Mouse (Mus musculus) liver, embryonic 16.5 days (tissue): ENCODE results near the gene Knl1. TPM values are rescaled to one million over a fixed set of nuclear protein-coding genes. Genes with fewer than 3 reads are reported as not detected.

Source experiments
- ATAC-seq: fragments of 200-750 bp; cut with Nextera tagmentation; 2 replicates; pipeline ENCODE4 v1.8.0; 2017; ENCODE audit warnings: low read depth, mild to moderate bottlenecking, moderate number of reproducible peaks, moderate library complexity
- H3K27ac ChIP-seq: fragments of 300-500 bp; sonication (generic); 2 replicates; pipeline ENCODE4 v1.5.1; 2014; ENCODE audit warnings: mild to moderate bottlenecking, low read length
- H3K27me3 ChIP-seq: fragments of 300-500 bp; sonication (generic); 2 replicates; pipeline ENCODE4 v1.6.1; 2014; ENCODE audit warnings: low read depth, low read length, mixed read lengths; ENCODE audit not compliant: control insufficient read depth, insufficient read depth
- H3K36me3 ChIP-seq: fragments of 300-500 bp; sonication (generic); 2 replicates; pipeline ENCODE4 v1.6.1; 2014; ENCODE audit warnings: mild to moderate bottlenecking; ENCODE audit not compliant: control insufficient read depth, insufficient read depth
- H3K4me1 ChIP-seq: fragments of 300-500 bp; sonication (generic); 2 replicates; pipeline ENCODE4 v1.6.1; 2014; ENCODE audit warnings: low read depth, low read length, mixed read lengths; ENCODE audit not compliant: control insufficient read depth
- H3K4me2 ChIP-seq: fragments of 300-500 bp; sonication (generic); 2 replicates; pipeline ENCODE4 v1.6.1; 2014; ENCODE audit warnings: low read depth, low read length, mixed read lengths
- H3K4me3 ChIP-seq: fragments of 300-500 bp; sonication (generic); 2 replicates; pipeline ENCODE4 v1.5.1; 2014; ENCODE audit warnings: low read depth, mild to moderate bottlenecking, low read length
- H3K9ac ChIP-seq: fragments of 300-500 bp; sonication (generic); 2 replicates; pipeline ENCODE4 v1.6.1; 2014; ENCODE audit warnings: low read depth, low read length
- H3K9me3 ChIP-seq: fragments of 300-500 bp; sonication (generic); replicated peaks from 2 replicates; pipeline ENCODE4 v1.6.1; 2016; ENCODE audit warnings: low read length; ENCODE audit not compliant: control insufficient read depth
- WGBS: fragments of 180-500 bp; shearing (Covaris S2); extraction: QIAGEN DNeasy Blood & Tissue Kit; methylation state at CpG from one replicate; pipeline ENCODE4 v1.1.7; 2014; ENCODE audit not compliant: insufficient replicate concordance; 5-methylcytosine and 5-hydroxymethylcytosine counted together
- polyA plus RNA-seq: library from polyadenylated mRNA; unstranded; fragments of >200 nt; fragmentation: Nextera tagmentation; extraction: Ambion mirVana; gene quantifications from 2 replicates; pipeline ENCODE4 v1.2.1, GENCODE M21; 2015

The Knl1 gene
- polyA plus RNA-seq, 1 experiment from 2014 or later, result 52.2 TPM

DNA sequence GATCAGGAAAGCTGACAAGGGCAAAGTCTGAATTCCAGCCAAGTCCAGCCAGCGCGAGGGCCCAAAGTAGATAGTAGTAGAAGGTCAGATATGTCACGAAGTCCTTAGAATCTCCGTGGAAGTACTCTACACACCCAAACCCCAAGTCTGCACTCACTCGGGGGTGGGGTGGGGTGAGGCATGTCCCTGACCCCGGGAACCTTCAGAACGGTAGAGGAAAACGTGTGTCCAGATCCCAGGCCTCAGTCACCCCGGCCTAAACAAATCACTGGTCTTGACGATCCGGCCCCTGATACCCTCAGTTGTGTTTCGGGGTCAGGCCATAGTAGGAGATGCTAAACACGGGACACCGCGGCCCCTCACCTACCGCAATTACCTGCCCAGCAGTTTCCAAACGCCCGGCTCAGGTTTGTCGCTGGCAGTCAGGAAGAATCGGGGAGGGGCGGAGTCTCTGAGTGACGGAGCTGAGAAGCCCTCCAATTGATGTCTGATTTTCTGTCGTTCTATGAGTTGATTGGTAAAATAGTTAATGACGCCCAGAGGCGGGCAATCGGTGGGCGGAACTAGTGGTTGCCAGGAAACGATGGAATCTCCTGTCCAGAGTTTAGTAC is 17.9 kb upstream of the Knl1 start, which contains the start of gene Ccdc32:
TSS of gene Ccdc32 (minus strand) at position 453 of the 611 bp plus-strand sequence.
- H3K9me3 ChIP-seq, result no peaks in the 10 kb centered on the region
- peak within 1 kb of the TSS; percentile 80 for H3K9ac ChIP-seq
- no peaks in the 10 kb centered on the region for H3K27me3 ChIP-seq
- ATAC-seq, result peak; percentile 86
- peaks cover 39% of the 10 kb centered on the region for H3K4me1 ChIP-seq
- peak within 1 kb of the TSS; percentile 80 for H3K4me3 ChIP-seq
- H3K27ac ChIP-seq, result peak within 1 kb of the TSS; percentile 74
- H3K36me3 ChIP-seq, result no peaks in the 10 kb centered on the region; the same call in 1 of the 2 replicates
- peak within 1 kb of the TSS; percentile 87 for H3K4me2 ChIP-seq
- under 1% methylated on average over 28 of the region's 28 CpGs for WGBS

- Histone ChIP-seq H3K9ac (no peak overlapping the region), H3K4me2 (no peak overlapping the region), H3K9me3 (no peaks in the 10 kb centered on the region), H3K27me3 (no peaks in the 10 kb centered on the region), H3K4me3 (no peak overlapping the region), H3K36me3 (peaks cover 3% of the 10 kb centered on the region; the same call in 1 of the 2 replicates), H3K4me1 (peaks cover 29% of the 10 kb centered on the region), H3K27ac (no peak overlapping the region)
- ATAC-seq, result no peak
- 33% methylated on average over 4 of the region's 4 CpGs for WGBS
Measured at GRCm38 (mm10) chr2:119032191-119032590, 14.7 kb upstream of the Knl1 start.

DNA sequence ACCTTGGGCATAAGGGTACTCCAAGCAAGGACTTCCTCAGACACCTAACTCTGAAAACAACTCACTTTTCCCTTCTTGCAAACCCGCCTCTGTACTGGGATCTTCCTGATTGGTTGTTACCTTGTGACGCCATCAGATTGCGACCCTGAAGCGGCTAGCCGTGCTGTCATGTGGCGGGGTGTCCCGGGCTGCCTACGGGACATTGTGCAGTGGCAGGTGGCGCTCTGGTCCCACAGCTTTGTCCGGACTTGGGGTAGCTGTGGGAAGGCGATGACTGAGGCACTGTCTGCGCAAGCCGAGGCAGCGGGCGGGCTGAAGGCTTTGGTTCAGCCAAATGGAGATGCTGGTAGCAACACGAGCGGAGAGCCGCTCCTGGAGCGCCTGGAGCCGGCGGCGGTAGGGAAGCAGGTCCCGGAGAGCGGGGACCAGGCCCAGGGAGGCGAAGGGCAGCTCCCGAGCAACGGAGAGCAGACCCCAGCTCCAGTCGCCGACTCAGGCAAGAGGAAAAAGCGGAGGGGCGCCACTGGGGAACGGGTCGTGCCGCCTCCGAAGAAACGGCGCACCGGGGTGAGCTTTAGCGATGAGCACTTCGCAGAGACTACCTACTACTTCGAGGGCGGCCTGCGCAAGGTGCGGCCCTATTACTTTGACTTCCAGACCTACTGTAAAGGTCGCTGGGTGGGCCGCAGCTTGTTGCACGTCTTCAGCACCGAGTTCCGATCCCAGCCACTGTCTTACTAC is 12.1 kb upstream of the Knl1 start, which contains the start of gene Rpusd2:
TSS of gene Rpusd2 (plus strand) at position 135 of the 741 bp plus-strand sequence.
- H3K4me3 ChIP-seq, result peak within 1 kb of the TSS; percentile 89
- peaks cover 15% of the 10 kb centered on the region for H3K36me3 ChIP-seq
- peaks cover 11% of the 10 kb centered on the region for H3K4me1 ChIP-seq
- under 1% methylated on average over 49 of the region's 49 CpGs for WGBS
- no peaks in the 10 kb centered on the region for H3K9me3 ChIP-seq
- H3K9ac ChIP-seq, result peak within 1 kb of the TSS; percentile 88
- peak within 1 kb of the TSS; percentile 80 for H3K27ac ChIP-seq
- H3K4me2 ChIP-seq, result peak within 1 kb of the TSS; percentile 89
- H3K27me3 ChIP-seq, result no peaks in the 10 kb centered on the region
- peak; percentile 97 for ATAC-seq

- peak overlapping the region; percentile 89 for H3K4me3 ChIP-seq
- peak overlapping the region; percentile 88 for H3K9ac ChIP-seq
- H3K4me2 ChIP-seq, result peak overlapping the region; percentile 89
- no peak overlapping the region; the same call in 1 of the 2 replicates for H3K27ac ChIP-seq
- H3K9me3 ChIP-seq, result no peaks in the 10 kb centered on the region
- 12% methylated on average over 7 of the region's 7 CpGs for WGBS
- peaks cover 15% of the 10 kb centered on the region for H3K36me3 ChIP-seq
- ATAC-seq, result no peak
- H3K27me3 ChIP-seq, result no peaks in the 10 kb centered on the region
- peaks cover 11% of the 10 kb centered on the region for H3K4me1 ChIP-seq
Measured at GRCm38 (mm10) chr2:119035397-119035745, 11.5 kb upstream of the Knl1 start.

DNA sequence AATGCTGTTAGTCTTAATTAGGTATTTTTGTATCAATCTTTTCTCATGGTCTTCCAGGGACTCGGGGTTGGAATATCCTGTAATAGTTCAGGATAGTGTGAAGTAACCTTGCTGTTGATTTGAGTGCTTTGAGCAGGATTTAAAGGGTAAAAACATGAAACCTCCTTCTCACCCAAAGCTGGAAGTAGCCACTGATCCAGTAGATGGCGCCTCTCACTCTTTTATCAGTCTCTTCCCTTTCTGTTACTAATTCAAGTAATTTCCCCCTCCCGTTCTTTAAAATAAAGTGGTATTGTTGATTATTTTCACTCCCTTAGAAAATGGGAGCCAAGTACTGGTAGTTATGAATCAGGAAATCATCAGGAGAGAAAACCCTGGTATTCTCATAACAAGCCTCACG is 6.0 kb upstream of the Knl1 start:
- no peak overlapping the region for H3K27ac ChIP-seq

DNA sequence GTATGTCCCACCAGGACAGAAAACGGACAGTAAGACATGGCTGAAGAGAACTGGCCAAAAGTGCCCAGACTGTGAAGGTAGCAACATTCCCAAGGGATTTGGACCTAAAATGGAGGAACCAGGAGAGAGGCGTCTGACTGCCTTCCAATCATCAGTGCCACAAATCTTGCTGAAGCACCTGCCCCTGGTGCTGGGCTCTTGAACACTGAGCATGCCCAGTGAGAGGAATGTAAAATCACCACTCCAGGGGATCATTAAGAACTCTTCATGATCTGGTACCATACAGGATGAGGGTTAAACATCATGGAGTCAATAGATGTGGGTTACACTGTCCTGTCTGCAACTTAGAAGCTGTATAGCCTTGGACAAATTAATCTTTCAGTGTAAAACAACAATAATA is 1.8 kb upstream of the Knl1 start:
- no peak overlapping the region for H3K4me3 ChIP-seq
- peaks cover 3% of the 10 kb centered on the region for H3K4me1 ChIP-seq
- H3K27me3 ChIP-seq, result no peaks in the 10 kb centered on the region
- no peak overlapping the region for H3K4me2 ChIP-seq
- ATAC-seq, result no peak
- H3K9ac ChIP-seq, result no peak overlapping the region
- H3K9me3 ChIP-seq, result no peaks in the 10 kb centered on the region
- H3K27ac ChIP-seq, result no peak overlapping the region
- WGBS, result 69% methylated on average over 2 of the region's 2 CpGs
- H3K36me3 ChIP-seq, result no peaks in the 10 kb centered on the region

More for the DNA sequence above, 6.0 kb upstream of the Knl1 start:
- Histone ChIP-seq H3K9me3 (no peaks in the 10 kb centered on the region), H3K9ac (no peak overlapping the region), H3K4me1 (peaks cover 1% of the 10 kb centered on the region; the same call in 1 of the 2 replicates), H3K4me3 (no peak overlapping the region), H3K27me3 (no peaks in the 10 kb centered on the region), H3K4me2 (no peak overlapping the region), H3K36me3 (peaks cover 15% of the 10 kb centered on the region)
- 36% methylated on average over 4 of the region's 4 CpGs for WGBS
- no peak for ATAC-seq

GRCm38 (mm10) chr2:119047849-119048248 is 930 bp downstream of the Knl1 start:
- 5% methylated on average over 4 of the region's 4 CpGs for WGBS
- Histone ChIP-seq H3K4me2 (peak overlapping the region; percentile 52), H3K36me3 (no peaks in the 10 kb centered on the region), H3K4me1 (peaks cover 3% of the 10 kb centered on the region), H3K27ac (peak overlapping the region; percentile 95; the same call in 1 of the 2 replicates), H3K27me3 (no peaks in the 10 kb centered on the region), H3K4me3 (peak overlapping the region; percentile 98), H3K9me3 (no peaks in the 10 kb centered on the region), H3K9ac (peak overlapping the region; percentile 98)
- no peak for ATAC-seq

- Histone ChIP-seq H3K9me3 (no peaks in the 10 kb centered on the region), H3K27ac (no peak overlapping the region), H3K9ac (no peak overlapping the region), H3K4me3 (no peak overlapping the region), H3K4me2 (no peak overlapping the region), H3K36me3 (no peaks in the 10 kb centered on the region), H3K4me1 (peaks cover 3% of the 10 kb centered on the region), H3K27me3 (no peaks in the 10 kb centered on the region)
- 53% methylated on average over 4 of the region's 4 CpGs for WGBS
- ATAC-seq, result no peak
Measured at GRCm38 (mm10) chr2:119050132-119050650, 3.3 kb downstream of the Knl1 start.

DNA sequence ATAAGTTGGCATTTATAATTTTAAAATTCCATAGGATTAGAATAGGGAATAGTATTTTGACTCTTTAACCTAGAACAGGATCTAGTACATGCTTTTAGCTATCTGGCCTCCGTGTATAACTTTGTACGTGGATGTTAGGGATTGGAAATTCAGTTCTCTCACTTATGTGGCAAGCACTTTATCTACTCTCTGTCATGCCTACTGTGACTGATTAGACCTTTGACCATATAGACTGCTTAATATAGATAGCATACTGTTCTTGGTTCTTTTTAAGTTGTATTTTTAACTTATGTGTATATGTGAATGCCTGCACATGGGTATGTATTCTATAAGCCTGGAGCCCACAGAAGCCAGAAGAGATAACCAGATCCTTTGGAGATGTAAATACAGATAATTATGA is 13.2 kb downstream of the Knl1 start:
- no peaks in the 10 kb centered on the region for H3K27me3 ChIP-seq
- 31% methylated on average over 2 of the region's 2 CpGs for WGBS
- H3K36me3 ChIP-seq, result peaks cover 42% of the 10 kb centered on the region
- H3K4me2 ChIP-seq, result no peak overlapping the region
- no peaks in the 10 kb centered on the region for H3K4me1 ChIP-seq
- no peaks in the 10 kb centered on the region for H3K9me3 ChIP-seq
- no peak overlapping the region for H3K27ac ChIP-seq
- no peak overlapping the region for H3K4me3 ChIP-seq
- H3K9ac ChIP-seq, result no peak overlapping the region
- ATAC-seq, result peak; percentile 55
